Mouse (Mus musculus): ENCODE measurements at regions not wholly inside any gene's neighbourhood (a gene's known extent, or its start where the extent isn't known, plus 50 kb on each side); places are given as distances from the start of the nearest gene placed in this dataset.
"Not testable (repeated sequence)": the region's sequence is repeated elsewhere in the genome, so short reads cannot be mapped to it uniquely, and the experiment has no call there.

GRCm38 (mm10) chr15:42073486-42073885, 1939.3 kb downstream of the 9330182O14Rik start:
- no peak overlapping the region for H3K4me2 ChIP-seq
- no peaks in the 10 kb centered on the region for H3K27me3 ChIP-seq
- no peak overlapping the region for H3K27ac ChIP-seq
- no peaks in the 10 kb centered on the region for H3K9me3 ChIP-seq
- no peak overlapping the region for H3K9ac ChIP-seq (replicated peaks)
- ATAC-seq (ENCODE audit: insufficient number of reproducible peaks, insufficient read depth, low FRiP score, low TSS enrichment, low read depth), result no peak
- no peak overlapping the region for H3K4me3 ChIP-seq (replicated peaks)
- no peaks in the 10 kb centered on the region for H3K36me3 ChIP-seq
- no peaks in the 10 kb centered on the region; the same call in 1 of the 2 replicates for H3K4me1 ChIP-seq (replicated peaks)

GRCm38 (mm10) chr15:42082436-42082835, 1948.3 kb downstream of the 9330182O14Rik start:
- ATAC-seq (ENCODE audit: insufficient number of reproducible peaks, insufficient read depth, low FRiP score, low TSS enrichment, low read depth), result no peak
- H3K36me3 ChIP-seq, result no peaks in the 10 kb centered on the region
- no peak overlapping the region for H3K9ac ChIP-seq (replicated peaks)
- H3K27ac ChIP-seq, result no peak overlapping the region
- no peaks in the 10 kb centered on the region for H3K27me3 ChIP-seq
- H3K4me3 ChIP-seq (replicated peaks), result no peak overlapping the region
- H3K9me3 ChIP-seq, result no peaks in the 10 kb centered on the region
- no peak overlapping the region for H3K4me2 ChIP-seq
- no peaks in the 10 kb centered on the region for H3K4me1 ChIP-seq (replicated peaks)
- WGBS, result 60% methylated on average over 2 of the region's 2 CpGs

- H3K9ac ChIP-seq (replicated peaks), result no peak overlapping the region
- H3K9me3 ChIP-seq, result no peaks in the 10 kb centered on the region
- H3K4me1 ChIP-seq (replicated peaks), result peaks cover 11% of the 10 kb centered on the region; the same call in 1 of the 2 replicates
- no peak overlapping the region for H3K27ac ChIP-seq
- H3K27me3 ChIP-seq, result no peaks in the 10 kb centered on the region
- ATAC-seq (ENCODE audit: insufficient number of reproducible peaks, insufficient read depth, low FRiP score, low TSS enrichment, low read depth), result no peak
- 39% methylated on average over 2 of the region's 2 CpGs for WGBS
- no peaks in the 10 kb centered on the region for H3K36me3 ChIP-seq
- no peak overlapping the region for H3K4me2 ChIP-seq
- no peak overlapping the region for H3K4me3 ChIP-seq (replicated peaks)
Measured at GRCm38 (mm10) chr15:42100730-42101129, 1966.6 kb downstream of the 9330182O14Rik start.

GRCm38 (mm10) chr15:42104816-42105215, 1970.7 kb downstream of the 9330182O14Rik start:
- H3K4me3 ChIP-seq (replicated peaks), result no peak overlapping the region
- no peaks in the 10 kb centered on the region for H3K27me3 ChIP-seq
- 0 out of 2 replicates have a peak overlapping the region, but pooled peaks have one; percentile 23 for H3K27ac ChIP-seq
- H3K4me1 ChIP-seq (replicated peaks), result peaks cover 21% of the 10 kb centered on the region
- no peak overlapping the region for H3K4me2 ChIP-seq
- H3K36me3 ChIP-seq, result no peaks in the 10 kb centered on the region
- H3K9ac ChIP-seq (replicated peaks), result no peak overlapping the region
- 15% methylated on average over 2 of the region's 2 CpGs for WGBS
- peak; percentile 65; the same call in 1 of the 2 replicates for ATAC-seq (ENCODE audit: insufficient number of reproducible peaks, insufficient read depth, low FRiP score, low TSS enrichment, low read depth)
- H3K9me3 ChIP-seq, result no peaks in the 10 kb centered on the region

GRCm38 (mm10) chr15:42107106-42107505, 1972.9 kb downstream of the 9330182O14Rik start:
- ATAC-seq (ENCODE audit: insufficient number of reproducible peaks, insufficient read depth, low FRiP score, low TSS enrichment, low read depth), result no peak
- no peak overlapping the region for H3K4me3 ChIP-seq (replicated peaks)
- H3K9me3 ChIP-seq, result no peaks in the 10 kb centered on the region
- no peak overlapping the region for H3K4me2 ChIP-seq
- H3K36me3 ChIP-seq, result no peaks in the 10 kb centered on the region
- no peaks in the 10 kb centered on the region for H3K27me3 ChIP-seq
- H3K27ac ChIP-seq, result peak overlapping the region; percentile 20; the same call in 1 of the 2 replicates
- H3K9ac ChIP-seq (replicated peaks), result no peak overlapping the region
- peaks cover 27% of the 10 kb centered on the region for H3K4me1 ChIP-seq (replicated peaks)

- Histone ChIP-seq H3K4me3 (replicated peaks) (no peak overlapping the region), H3K9me3 (no peaks in the 10 kb centered on the region), H3K4me2 (no peak overlapping the region), H3K27ac (no peak overlapping the region), H3K27me3 (no peaks in the 10 kb centered on the region), H3K4me1 (replicated peaks) (peaks cover 14% of the 10 kb centered on the region; the same call in 1 of the 2 replicates), H3K36me3 (no peaks in the 10 kb centered on the region), H3K9ac (replicated peaks) (no peak overlapping the region)
- no peak for ATAC-seq (ENCODE audit: insufficient number of reproducible peaks, insufficient read depth, low FRiP score, low TSS enrichment, low read depth)
- 36% methylated on average over 5 of the region's 5 CpGs for WGBS
Measured at GRCm38 (mm10) chr15:42111811-42112210, 1977.6 kb downstream of the 9330182O14Rik start.

GRCm38 (mm10) chr15:42127471-42127870, 1993.3 kb downstream of the 9330182O14Rik start:
- Histone ChIP-seq H3K4me1 (replicated peaks) (no peaks in the 10 kb centered on the region), H3K27ac (no peak overlapping the region), H3K4me3 (replicated peaks) (no peak overlapping the region), H3K27me3 (no peaks in the 10 kb centered on the region), H3K4me2 (no peak overlapping the region), H3K36me3 (no peaks in the 10 kb centered on the region), H3K9ac (replicated peaks) (no peak overlapping the region), H3K9me3 (no peaks in the 10 kb centered on the region)
- WGBS, result 32% methylated on average over 1 of the region's 1 CpGs
- ATAC-seq (ENCODE audit: insufficient number of reproducible peaks, insufficient read depth, low FRiP score, low TSS enrichment, low read depth), result no peak

GRCm38 (mm10) chr15:42128976-42129375, 1994.8 kb downstream of the 9330182O14Rik start:
- WGBS, result 84% methylated on average over 3 of the region's 3 CpGs
- ATAC-seq (ENCODE audit: insufficient number of reproducible peaks, insufficient read depth, low FRiP score, low TSS enrichment, low read depth), result no peak
- Histone ChIP-seq H3K9ac (replicated peaks) (no peak overlapping the region), H3K4me2 (no peak overlapping the region), H3K4me3 (replicated peaks) (no peak overlapping the region), H3K27ac (no peak overlapping the region), H3K36me3 (no peaks in the 10 kb centered on the region), H3K9me3 (no peaks in the 10 kb centered on the region), H3K27me3 (no peaks in the 10 kb centered on the region), H3K4me1 (replicated peaks) (no peaks in the 10 kb centered on the region)

- Histone ChIP-seq H3K4me3 (replicated peaks) (no peak overlapping the region), H3K27ac (no peak overlapping the region), H3K9me3 (no peaks in the 10 kb centered on the region), H3K27me3 (no peaks in the 10 kb centered on the region), H3K4me1 (replicated peaks) (no peaks in the 10 kb centered on the region), H3K4me2 (no peak overlapping the region), H3K9ac (replicated peaks) (no peak overlapping the region), H3K36me3 (no peaks in the 10 kb centered on the region)
- no peak for ATAC-seq (ENCODE audit: insufficient number of reproducible peaks, insufficient read depth, low FRiP score, low TSS enrichment, low read depth)
Measured at GRCm38 (mm10) chr15:42166546-42166945, 2032.4 kb downstream of the 9330182O14Rik start.

GRCm38 (mm10) chr15:42177766-42178165, 2043.6 kb downstream of the 9330182O14Rik start:
- not testable (repeated sequence) for H3K9me3 ChIP-seq; H3K9ac ChIP-seq (replicated peaks); H3K36me3 ChIP-seq; ATAC-seq (ENCODE audit: insufficient number of reproducible peaks, insufficient read depth, low FRiP score, low TSS enrichment, low read depth); H3K27me3 ChIP-seq; H3K4me3 ChIP-seq (replicated peaks); H3K4me1 ChIP-seq (replicated peaks); H3K4me2 ChIP-seq; H3K27ac ChIP-seq
- WGBS, result 83% methylated on average over 1 of the region's 1 CpGs

GRCm38 (mm10) chr15:42207187-42207846, 2073.2 kb downstream of the 9330182O14Rik start:
- Histone ChIP-seq H3K36me3 (no peaks in the 10 kb centered on the region), H3K27ac (no peak overlapping the region), H3K27me3 (no peaks in the 10 kb centered on the region), H3K9ac (replicated peaks) (no peak overlapping the region), H3K4me2 (no peak overlapping the region), H3K9me3 (no peaks in the 10 kb centered on the region), H3K4me3 (replicated peaks) (no peak overlapping the region), H3K4me1 (replicated peaks) (no peaks in the 10 kb centered on the region)
- WGBS, result 53% methylated on average over 5 of the region's 5 CpGs
- ATAC-seq (ENCODE audit: insufficient number of reproducible peaks, insufficient read depth, low FRiP score, low TSS enrichment, low read depth), result no peak

GRCm38 (mm10) chr15:42219496-42219895, 2085.3 kb downstream of the 9330182O14Rik start:
- no peaks in the 10 kb centered on the region for H3K36me3 ChIP-seq
- WGBS, result 91% methylated on average over 11 of the region's 11 CpGs
- no peak overlapping the region for H3K27ac ChIP-seq
- H3K4me2 ChIP-seq, result no peak overlapping the region
- no peaks in the 10 kb centered on the region for H3K9me3 ChIP-seq
- H3K9ac ChIP-seq (replicated peaks), result no peak overlapping the region
- no peaks in the 10 kb centered on the region for H3K4me1 ChIP-seq (replicated peaks)
- ATAC-seq (ENCODE audit: insufficient number of reproducible peaks, insufficient read depth, low FRiP score, low TSS enrichment, low read depth), result no peak
- no peaks in the 10 kb centered on the region for H3K27me3 ChIP-seq
- no peak overlapping the region for H3K4me3 ChIP-seq (replicated peaks)

Measured in limb, embryonic 12.5 days (tissue).